Mouse (Mus musculus) natural killer cell, adult 2 months (primary cell): ENCODE data around the gene Ttc41.
"Not testable (repeated sequence)": the region's sequence is repeated elsewhere in the genome, so short reads cannot be mapped to it uniquely, and the experiment has no call there.

Experiments
- DNase-seq, 2 experiments: peaks; one replicate each; pipeline ENCODE4 v3.0.0; 2022; ENCODE audit warnings: low spot score in 2 of 2

Gene Ttc41

GRCm38 (mm10) chr10:86705318-86705921, at the start of gene Ttc41, which contains the start of gene Hsp90b1:
Ttc41 (plus strand) TSS chr10:86705811.
Hsp90b1 (minus strand) TSS chr10:86705509.
- DNase-seq, result peak; percentile 98

GRCm38 (mm10) chr10:86670550-86670949, 35.1 kb upstream of the Ttc41 start:
- not testable (repeated sequence) for DNase-seq

DNA sequence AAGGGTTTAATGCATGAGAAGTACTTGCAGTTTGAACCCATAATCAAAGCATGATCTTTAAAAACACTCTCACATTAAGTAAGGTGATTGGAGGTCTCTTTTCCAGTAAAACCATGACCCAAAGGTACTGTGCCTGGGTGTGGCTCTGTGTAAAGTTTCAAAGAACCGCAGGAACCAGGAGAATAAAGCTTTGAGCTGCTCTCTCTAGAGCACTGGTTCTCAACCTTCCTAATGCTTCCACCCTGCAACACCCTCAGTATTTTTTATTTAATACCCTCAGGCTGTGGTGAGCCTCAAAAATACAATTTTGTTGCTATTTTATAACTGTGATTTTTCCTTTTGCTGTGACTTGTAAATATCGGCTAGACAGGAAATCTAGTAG, 20.8 kb upstream of the Ttc41 start:
- not testable (repeated sequence) for DNase-seq

DNA sequence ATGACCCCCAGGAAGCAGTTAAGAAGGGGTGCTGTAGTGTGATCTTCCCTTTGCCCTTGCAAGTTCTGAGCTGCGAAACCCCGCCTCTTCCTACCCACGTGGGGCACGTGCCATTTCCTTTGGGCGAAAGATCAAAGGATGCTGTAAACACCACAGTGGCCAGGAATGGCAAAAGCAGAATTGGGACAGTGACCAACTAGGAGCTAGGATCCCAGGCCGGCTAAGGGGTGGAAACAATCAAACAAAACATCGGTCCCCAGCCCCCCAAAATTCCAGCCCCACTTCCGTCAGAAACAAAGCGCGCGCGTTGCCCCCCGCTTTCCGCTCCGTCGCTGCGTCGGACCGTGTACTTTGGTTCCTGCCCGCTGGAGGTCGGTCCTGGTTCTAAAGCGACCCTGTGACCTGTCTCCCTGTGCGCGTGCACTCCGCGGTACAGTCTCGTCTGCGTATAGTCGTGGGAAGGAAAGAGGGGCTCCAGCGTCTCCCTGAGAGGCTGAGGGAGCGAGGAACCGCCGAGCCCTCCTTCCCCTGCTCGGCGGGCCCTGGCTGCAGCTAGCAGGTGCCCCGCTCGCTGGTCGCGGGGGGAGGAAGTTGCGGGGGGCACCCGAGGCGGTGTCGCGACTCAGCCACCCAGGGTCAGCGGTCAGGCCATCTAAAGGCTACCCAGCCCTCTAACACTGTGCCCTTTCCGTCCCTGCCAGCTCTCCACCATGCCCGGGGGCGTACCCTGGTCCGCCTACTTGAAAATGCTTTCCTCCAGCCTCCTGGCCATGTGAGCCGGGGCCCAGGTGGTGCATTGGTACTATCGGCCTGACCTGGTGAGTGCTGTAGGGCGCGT, 20.2 kb upstream of the Ttc41 start:
- DNase-seq, result peak; percentile 75 to 83

- not testable (repeated sequence) for DNase-seq
Measured at GRCm38 (mm10) chr10:86686017-86686360, 19.6 kb upstream of the Ttc41 start.

GRCm38 (mm10) chr10:86700251-86700650, 5.4 kb upstream of the Ttc41 start:
- DNase-seq, result no peak

- no peak for DNase-seq
Measured at GRCm38 (mm10) chr10:86700973-86701372, 4.6 kb upstream of the Ttc41 start.

DNA sequence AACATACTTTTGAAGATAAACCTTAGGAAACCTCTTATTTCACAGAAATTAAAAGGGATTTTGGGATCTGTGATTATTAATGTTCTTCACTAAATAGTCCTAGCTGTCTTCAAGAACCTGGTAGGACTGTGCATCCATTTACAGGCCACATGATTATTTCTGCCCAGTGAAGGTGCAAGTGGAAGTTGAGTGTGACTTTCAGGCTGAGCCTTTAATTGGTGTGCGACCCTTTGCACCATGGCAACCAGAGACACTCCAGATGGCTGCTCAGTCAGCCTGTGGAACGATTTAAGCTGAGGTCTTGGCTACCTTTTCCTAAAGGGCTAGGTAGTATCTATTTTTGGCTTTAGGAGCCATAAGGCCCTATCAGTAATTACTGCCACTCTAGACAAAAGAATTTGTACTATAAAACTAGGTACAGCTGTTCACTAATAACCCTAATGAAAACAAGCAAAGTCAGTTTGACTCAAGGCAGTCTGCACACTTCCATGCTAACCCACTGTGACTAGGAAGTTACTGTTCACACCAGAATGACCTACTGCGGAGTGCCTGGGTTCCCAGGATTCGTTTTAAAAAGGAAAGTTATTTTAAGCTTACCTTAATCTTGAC, 3.2 kb upstream of the Ttc41 start:
- DNase-seq, result no peak

DNA sequence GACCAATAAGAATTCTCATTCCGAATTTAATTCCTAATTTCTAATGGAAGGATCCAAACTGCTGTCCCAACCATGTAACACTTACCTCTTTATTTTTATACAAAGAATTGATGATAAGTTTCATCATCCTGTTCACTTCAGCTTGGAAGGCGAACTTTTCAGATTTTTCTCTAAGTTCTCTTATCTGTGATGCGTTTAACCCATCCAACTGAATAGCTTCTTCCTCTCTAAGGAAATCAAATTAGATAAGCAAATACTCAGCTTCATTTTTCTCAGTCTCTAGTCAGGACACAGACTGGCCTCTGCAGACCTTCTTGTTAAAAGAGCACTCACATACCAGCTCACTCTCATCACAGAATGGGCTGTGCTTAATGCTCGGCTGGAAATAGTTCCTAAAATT, 2.2 kb upstream of the Ttc41 start:
- DNase-seq, result no peak

GRCm38 (mm10) chr10:86704141-86704540, 1.5 kb upstream of the Ttc41 start:
- DNase-seq, result no peak

DNA sequence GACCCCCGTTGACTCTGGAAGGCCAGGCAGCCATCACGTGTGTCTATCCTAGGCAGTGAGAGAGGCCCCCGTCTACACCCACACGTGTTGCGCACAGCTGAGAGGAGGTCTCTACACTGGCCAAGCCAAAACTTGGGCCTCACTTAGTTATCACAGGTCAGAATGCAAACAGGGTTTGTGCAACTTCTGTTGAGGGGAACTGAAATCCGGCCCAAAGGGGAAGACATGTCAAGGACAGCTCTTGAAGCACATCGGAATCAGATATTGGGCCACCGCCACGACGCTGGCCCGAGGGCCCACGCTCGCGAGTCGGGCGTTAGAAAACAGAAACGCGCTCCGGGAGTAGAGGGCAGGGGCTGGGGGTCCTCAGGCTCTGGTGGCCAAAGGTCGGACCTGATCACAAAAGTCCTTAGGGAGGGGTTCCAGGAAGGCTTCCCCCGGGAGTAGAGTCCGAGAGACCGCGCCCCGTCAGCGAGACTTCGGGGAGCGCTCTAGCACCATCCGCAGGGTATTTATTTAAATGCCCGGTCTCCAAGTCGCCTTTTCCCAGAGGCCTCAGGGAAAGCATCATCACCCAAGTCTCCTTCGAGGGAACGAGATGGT, 921 bp upstream of the Ttc41 start:
- no peak for DNase-seq

DNA sequence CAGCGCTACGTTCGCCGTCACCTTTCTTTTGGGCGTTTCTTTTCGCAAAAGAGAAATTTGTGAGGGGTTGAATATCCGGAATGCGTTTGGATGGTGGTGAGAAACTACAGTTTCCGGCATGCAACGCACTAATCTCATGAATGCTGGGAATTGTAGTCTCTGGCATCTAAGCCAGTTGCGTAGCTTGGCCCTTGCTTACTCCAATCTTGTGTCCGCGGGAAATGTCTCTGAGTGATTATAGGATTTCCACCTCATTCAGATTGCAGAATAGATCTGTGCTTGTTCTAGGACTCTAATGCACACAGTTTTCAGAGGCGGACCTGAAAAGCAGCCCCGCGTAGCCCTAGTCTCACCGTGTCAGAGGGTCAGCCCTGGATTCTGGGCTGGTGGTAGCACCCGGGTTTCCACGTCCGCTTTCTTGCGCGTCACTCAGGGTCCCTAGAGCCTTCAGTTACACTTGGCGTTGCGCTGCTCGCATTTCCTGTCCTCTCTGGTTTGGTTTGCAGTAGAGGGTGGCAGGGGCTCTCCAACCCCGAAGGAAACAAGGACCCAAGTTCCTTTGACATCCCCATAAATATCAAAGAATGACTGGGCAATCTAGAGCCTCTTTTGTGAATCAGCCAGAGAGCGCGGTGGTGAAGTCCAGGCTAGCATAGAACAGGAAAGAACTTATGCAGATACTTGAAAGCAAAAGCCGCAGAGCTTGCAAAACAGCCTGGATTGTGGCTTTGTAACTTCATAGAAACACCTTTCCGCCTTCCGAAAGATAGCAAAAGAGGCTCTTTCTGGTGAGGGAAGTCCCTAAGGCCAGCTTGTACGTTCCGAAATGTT, 526 bp downstream of the Ttc41 start:
- peak; percentile 85 to 86 for DNase-seq

DNA sequence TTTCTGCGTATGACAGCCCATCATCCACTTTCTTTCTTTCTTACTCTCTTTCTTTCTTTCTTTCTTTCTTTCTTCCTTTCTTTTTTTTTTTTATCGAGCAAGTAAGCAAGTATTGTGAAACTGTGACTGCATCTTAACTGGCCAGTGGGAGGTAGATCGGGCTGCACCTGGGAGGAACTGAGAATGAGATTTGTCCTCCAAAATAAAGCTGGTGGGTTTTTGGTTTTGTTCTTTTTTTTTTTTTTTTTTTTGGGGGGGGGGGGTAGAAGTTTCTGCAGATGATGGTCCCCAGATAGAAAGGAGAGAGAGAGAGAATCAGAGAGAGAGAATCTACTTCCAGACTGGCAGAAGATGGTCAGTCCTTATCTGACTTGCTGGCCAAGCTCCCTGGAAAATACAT, 1.5 kb downstream of the Ttc41 start:
- DNase-seq, result no peak

GRCm38 (mm10) chr10:86712156-86712555, 6.5 kb downstream of the Ttc41 start:
- no peak for DNase-seq

- DNase-seq, result peak; percentile 66 to 68
Measured at GRCm38 (mm10) chr10:86727548-86727980, 22.0 kb downstream of the Ttc41 start.

DNA sequence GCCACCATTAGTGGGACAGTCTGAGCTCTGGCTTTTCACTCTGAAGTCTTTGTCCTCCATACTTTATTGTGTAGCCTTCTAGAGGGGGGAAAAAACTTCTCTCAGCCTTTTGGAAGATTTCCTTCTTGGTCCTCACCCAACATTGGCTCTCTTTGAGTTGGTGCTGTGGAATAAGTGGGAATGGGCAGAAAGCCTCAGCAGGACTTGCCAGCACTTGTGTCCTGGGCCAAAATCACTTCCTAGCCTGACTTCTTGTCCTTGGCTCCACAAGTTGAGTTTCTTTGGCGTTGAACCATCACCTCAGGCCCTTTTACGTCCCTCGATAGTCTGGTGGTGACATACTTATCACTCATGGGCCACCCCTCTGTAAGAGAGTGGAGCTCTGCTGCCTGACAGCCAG, 22.6 kb downstream of the Ttc41 start:
- no peak for DNase-seq

- DNase-seq, result peak; percentile 64 to 78
Measured at GRCm38 (mm10) chr10:86730823-86731499, 25.4 kb downstream of the Ttc41 start.

DNA sequence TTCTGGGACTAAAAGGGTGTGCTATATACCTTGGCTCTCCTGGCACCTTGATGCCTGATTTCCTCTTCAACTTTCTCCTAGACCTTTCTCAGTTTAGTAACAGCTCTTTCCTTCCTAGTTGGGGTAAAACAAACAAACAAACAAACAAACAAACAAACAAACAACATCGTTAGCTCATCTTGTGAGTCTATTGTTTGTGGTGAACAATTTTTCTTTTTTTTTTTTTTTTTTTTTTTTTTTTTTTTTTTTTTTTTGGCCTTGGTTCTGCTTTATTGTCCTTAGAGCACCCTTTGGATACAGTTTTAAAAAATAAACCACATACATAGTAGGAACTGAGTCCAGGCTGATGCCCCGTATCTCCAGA, 25.9 kb downstream of the Ttc41 start:
- no peak for DNase-seq

DNA sequence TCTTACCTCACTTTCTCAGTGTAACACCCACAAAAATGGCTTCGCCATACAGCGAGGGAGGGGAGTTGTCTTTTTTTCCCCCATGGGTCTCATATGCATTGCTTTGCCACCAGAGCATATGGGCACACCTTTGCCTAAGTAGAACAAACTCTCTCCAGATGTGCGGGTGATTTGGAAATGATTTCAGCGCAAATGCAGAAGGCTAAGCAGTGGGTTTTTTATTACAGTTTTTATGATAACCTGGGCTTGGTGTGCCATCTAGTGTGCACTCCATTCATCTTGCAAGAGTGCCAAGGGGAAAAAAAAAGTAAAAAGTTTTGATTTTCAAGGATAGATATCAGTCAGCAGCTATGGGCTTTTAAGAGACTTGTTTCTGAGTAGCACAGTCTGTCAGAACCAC, 29.4 kb downstream of the Ttc41 start:
- no peak for DNase-seq

DNA sequence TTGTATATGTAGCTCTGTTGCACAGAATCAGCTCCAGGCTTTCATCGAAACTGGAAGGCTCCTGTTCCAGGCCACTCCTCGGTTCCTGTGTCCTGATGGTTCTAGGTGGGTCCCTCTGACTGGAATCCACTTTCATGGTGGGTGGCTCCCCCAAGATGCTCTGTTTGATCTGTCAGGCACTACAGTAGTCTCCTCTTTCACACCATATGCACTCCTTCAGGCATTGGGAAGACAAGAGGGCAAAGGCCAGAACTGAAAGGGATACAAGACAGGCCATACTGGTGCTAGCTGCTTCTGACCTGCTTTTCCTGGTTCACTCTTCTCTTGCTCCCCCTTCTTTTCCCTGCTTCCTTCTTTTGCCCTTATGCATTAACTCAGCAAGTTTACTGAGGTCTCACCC, 37.3 kb downstream of the Ttc41 start:
- no peak for DNase-seq

- DNase-seq, result no peak
Measured at GRCm38 (mm10) chr10:86744306-86744705, 38.7 kb downstream of the Ttc41 start.
